Mouse (Mus musculus) ovary, postnatal 10 days (tissue): ENCODE results near the gene Hadhb.

Experiments used
- DNase-seq: peaks from one replicate; pipeline ENCODE4 v3.0.0; 2022; ENCODE audit warnings: low spot score

Gene Hadhb

DNA sequence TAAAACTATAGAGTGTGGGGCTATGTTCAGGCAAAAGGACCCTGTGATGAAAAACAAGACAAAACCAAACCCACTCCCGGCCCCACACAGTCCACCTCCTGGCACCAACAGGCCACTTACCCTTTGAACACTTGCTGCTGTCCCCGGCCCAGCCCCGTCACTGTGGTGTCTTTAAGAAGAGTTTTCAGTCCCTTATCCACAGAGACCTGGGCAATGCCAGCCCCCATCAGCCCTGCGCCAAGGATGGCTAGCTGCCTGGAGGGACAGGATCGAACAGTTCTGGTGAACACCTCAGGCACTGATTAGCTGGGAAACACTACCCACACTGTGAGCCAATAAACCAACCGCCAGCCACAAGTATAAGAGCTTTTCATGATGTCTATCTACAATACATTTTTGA is 26.4 kb upstream of the Hadhb start:
- no peak for DNase-seq

DNA sequence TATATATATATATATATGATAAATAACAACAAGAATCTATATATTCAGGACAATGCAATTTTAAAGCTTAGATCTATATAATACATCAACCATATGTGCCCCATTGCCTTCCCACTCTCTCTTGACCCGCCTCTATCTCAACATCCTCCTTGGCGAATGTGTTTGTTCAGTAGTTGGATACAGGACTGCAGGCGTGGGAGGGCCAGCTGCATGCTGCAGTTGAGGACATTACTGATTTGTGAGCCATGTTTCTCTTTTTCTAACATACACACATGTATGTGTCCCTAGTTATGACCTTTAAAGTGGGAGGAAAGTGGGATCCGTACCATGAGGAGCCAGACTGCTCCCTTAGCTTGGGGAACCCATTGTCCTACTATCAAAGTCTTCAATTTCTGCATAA is 23.8 kb upstream of the Hadhb start:
- DNase-seq: no peak

DNA sequence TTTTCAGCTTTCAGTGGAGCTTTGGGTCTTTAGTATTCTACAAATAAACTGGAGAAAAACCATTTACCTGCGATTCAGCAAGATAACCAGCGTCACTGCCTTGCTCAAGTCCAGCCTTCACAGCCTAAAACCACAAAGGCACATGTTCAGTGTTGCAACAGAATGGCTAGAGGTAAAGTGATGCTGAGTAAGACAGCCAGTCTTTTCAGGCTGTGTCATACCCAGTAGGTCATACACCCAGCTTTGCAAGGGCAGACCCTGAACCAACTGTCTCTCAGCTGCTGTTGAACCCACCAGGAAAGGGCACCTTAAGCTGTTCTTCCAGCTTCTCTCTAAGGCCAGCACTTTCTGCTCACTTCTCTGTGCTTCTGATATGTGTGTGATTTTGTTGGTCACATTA is 22.9 kb upstream of the Hadhb start:
- DNase-seq: no peak

DNA sequence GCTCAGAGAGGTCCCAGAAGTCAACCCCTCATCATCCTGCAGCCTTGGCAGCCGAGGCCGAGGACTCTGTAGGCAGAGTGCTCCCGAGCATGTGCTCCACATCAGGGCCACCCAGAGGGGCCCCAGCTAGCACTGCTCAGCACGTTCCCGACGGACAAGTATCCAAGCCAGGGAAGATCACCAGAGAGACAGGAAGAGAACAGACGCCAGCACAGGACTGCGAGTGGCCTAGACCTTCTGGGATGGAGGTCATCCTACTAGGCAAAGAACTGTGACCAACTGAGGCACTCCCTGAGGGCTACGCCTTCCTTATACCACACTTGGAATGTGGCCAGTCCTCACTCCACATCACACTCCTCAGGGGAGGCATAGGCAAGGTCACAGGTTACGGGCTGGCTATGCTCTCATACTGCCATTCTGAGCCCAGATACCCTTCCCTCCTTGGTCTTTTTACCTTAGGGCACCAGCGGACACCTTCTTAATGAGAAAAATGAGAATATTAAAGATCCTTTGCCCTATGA is 19.3 kb upstream of the Hadhb start:
- DNase-seq: no peak

DNA sequence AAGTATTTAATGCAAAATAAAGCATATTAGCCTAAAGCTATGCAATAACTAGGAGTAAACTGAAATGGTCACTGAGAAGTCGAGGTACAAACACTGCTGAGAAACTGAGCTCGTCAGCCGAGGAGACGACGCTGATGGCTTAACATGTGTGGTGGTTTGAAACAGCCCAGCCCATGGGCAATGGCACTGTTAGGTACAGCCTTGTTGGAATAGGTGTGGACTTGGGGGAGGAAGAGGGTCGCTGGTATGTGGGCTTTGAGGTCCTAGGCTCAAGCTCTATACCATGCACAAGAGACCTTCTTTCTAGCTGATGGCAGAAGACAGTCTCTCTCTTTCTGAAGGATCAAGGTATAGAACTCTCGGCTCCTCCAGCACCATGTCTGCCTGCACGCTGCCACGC is 17.8 kb upstream of the Hadhb start:
- DNase-seq: no peak

DNA sequence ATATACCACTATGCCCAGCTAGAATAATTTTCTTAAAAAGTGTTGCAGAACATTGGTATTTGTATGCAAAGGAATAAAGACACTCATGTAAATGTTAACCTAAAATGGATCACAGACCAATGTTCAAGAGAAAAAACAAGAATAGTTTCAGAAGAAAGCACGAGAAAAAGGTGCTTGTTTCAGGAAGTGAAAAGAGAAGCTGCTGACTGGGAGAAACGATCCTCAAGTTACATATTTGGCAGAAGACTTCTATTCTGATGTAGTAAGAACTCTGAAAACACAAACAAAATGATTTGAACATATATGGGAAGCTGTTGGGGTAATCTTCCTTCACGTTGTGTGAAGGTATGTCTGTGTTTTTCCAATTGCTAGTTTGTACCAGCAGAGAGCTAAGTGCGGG is 16.9 kb upstream of the Hadhb start:
- DNase-seq: no peak

DNA sequence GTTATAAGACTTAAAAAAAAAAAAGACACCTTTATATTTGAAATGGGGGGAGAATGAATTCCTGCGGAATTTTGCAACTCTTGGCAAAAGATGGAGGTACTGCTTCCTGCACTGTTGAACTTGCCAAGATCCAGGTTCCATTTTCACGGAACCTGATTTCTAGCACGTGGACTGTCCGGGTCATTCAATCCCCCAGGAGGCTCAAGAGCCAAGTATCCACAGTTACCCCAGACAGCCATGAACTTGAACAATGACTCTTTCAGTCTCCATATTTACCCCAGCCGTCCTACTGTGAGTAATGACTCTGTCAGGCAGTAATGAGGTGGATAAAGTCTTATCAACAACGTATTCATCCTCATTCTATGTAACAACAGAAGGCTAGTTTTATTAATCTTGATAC is 8.5 kb upstream of the Hadhb start:
- DNase-seq: no peak

DNA sequence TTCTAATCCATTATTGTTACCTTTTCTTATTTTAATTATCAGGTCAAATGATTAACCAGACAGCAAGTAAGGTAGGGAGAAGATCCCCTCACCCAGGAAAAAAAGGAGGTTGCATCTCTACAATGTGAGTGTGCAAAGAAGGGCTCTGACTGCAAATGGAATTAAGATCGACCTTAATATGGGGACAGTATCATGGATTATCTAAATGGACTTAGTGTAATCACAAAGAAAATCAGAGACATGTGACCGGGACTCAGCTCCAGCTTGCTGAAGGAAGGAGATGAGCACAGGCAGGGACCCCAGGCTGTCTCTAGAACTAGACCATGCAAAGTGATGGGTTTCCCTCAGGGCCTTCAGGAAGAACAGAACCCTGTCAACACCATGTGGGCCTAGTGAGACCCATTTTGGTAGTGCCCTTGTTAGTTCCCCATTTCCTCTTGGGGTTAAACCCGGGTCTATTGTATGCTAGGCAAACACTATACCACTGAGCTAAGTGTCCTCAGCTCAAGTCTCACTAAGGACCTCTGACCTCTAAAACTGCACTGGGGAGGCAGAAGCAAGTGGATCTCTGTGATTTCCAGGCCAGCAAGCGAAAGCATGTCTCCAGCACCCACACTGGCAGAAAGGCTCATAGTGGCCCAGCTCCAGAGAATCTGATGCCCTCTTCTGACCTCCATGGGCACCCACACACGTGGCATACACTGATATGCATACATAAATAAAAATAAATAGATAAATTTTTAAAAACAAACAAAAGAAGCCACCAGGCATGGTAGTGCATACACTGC is 6.7 kb upstream of the Hadhb start:
- no peak for DNase-seq

DNA sequence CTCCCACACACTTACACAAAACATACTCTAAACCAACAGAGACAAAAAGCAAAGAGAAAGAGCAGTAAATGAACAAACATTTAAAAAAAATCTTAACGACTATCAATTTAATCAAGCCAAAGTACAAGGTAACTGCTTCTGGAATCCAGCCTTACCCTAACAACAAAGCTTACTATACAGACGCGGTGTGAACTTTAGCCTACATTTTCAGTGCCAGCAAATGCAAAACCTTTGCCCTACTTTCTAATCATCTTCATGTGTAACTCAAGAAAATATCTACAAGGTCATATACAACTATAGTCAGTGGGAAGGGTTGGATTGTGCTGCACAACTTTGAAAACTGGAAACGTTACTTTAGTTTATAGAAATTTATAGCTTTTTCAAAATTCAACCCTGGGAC is 3.0 kb upstream of the Hadhb start:
- no peak for DNase-seq

DNA sequence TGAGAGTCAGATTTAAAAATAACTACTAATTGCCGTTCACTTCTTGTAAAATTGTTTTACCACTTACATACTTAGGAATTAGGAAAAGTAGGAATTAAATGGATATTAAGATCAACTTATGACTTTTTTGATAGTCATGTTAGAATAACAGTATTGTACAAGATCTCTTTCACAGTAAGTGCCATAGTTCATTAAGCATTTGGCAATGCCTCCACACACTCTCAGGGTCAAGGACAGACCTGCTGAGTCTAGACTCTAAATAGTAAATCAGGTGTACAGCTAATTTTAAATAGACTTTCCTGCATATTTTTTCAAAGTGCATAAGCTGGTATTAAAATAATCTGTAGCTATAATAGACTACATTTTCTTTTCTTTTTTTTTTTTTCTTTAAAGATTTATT is 2.6 kb upstream of the Hadhb start:
- no peak for DNase-seq

DNA sequence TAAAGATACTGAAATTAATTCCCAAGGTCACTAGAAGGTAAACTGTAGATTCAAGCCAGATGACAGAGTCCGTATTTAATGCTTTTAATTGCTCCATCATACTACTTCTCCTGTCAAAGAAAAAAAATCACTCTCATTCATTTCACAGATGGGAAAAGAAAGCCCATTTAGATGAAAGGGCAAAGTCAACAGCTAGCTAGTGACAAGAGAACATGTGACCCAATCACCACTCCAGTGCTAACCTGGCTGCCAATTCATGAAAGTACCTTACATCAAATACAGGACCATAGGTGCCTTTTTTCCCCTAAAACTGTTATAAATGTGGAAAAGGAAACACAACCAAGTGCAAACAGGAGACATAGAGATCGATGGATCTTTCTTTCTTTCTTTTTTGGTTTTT is 1.8 kb upstream of the Hadhb start:
- no peak for DNase-seq

DNA sequence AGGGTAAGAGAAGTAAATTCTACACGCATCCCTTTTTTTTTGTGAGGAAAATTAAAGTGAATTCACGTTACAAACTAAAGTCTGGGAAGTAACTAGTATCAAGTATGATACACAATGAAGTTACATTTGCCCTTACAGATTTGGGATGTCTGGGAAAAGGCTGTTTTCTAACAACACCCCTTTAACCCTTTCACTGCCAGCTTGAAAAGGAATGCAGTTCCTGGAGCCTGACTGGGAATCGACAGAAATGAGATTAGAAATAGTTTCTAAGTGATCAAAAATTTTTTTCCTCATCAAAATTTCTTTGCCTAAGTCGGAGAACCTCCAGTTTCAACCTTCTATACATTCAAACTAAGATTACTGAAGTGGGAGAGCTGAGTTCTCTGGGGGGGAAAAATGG is 1.0 kb upstream of the Hadhb start:
- no peak for DNase-seq

DNA sequence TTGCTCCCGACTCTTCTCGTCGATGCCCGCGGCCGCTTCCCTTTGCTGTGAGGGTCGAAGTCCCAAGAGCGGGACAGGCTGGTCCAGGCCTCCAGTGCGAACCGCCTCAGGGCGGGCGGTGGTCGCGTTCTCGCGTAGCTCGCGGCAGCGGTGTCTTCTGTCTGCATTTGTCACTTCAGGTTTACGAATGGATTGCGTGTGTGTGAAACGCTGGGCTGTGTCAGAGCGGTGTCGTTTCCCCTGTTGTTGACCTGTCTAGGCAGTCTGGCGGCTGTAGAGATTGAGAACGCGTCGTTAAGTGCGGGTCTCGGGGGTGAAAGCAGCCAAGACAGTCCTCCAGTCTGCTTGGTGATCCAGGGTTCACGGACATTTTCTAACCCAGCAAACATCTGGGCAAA is 346 bp downstream of the Hadhb start:
- no peak for DNase-seq

DNA sequence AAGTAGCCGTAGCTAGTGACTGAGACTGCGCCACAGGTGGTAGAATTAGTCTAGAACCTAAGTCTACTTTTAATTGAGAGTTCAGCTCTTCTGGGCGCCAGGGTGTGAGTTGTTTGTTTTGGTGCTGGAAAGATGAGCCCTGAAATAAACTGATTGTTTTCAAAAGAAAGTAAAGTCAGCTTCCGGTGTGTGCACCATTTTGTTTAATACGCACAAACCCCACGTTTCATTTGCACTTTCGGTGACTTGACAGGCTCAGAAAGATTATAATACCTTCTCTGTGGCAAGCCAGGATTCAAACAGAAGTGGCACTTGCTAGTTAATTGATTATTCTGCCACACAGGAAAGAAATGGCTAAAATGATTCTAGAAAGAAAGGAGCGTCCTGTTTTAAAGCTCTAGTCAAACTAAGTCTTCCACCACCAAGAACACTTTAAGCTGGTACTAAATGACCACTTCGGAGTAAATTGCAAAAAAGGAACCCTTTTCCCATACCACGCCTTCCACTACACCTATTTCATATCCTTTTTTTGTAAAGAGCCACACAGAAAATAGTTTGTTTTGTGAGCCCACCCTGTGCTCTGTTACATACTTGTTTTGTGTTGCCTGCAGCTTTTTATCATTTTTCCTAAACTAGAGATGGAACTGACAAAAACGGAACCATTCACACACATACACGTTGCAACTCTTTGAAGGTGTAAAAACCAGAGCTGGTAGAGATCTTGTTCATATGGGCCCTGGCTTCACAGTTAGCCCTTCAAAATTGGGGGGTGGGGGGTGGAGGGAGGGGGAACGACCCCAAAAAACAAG is 977 bp downstream of the Hadhb start:
- DNase-seq: no peak

DNA sequence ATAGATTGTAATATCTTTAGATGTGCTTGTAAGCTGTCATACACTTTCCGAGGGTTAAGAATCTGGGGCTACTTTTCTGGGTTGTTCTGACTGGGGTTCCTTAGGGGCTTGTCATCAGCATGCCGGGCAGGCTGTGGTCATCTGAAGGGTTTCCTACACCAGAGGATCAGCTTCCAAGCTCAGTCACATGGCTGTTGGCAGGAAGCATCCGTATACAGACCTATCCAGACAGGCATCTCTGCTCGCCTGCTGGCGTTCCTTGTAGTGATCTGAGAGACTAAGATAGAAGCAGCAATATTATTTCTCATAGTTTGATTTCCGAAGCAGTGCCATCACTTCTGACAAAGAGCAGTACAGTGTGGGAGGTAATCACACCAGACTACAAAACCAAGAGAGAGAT is 4.6 kb downstream of the Hadhb start:
- DNase-seq: no peak

DNA sequence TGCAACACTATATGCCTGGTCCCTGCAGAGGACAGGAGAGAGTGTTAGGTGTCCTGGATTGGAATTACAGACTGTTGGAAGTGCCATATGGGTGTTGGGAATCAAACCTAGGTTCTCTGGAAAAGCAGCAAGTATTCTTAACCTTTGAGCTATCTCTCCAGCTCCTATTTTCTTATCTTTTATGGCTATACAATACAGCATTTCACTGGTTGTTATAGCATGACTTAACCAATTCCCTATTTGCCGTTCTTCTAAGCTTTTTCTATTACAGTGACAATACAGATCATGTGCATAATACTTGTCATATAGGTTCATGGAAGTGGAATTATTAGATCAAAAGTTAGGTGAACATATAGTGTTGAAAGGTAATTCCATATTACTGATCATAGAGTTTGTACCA is 6.8 kb downstream of the Hadhb start:
- no peak for DNase-seq

DNA sequence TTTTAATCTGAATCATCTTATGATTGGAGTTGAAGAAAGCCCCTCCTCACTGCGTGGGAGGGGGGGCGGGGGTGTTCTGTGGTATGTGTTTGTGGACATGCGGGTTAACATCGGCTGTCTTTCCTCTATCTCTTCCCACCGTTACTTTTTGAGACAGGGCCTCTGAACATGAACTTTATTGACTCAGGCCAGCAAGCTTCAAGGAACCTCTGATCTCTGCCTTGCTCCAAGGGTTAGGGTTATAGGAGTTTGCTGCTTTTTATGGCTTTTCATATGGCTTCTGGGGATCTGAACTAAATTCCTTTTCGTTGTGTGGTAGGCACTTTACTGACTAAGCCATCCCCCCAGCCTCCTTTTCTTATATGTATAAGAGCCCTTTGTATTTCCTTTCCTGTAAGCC is 7.3 kb downstream of the Hadhb start:
- no peak for DNase-seq

DNA sequence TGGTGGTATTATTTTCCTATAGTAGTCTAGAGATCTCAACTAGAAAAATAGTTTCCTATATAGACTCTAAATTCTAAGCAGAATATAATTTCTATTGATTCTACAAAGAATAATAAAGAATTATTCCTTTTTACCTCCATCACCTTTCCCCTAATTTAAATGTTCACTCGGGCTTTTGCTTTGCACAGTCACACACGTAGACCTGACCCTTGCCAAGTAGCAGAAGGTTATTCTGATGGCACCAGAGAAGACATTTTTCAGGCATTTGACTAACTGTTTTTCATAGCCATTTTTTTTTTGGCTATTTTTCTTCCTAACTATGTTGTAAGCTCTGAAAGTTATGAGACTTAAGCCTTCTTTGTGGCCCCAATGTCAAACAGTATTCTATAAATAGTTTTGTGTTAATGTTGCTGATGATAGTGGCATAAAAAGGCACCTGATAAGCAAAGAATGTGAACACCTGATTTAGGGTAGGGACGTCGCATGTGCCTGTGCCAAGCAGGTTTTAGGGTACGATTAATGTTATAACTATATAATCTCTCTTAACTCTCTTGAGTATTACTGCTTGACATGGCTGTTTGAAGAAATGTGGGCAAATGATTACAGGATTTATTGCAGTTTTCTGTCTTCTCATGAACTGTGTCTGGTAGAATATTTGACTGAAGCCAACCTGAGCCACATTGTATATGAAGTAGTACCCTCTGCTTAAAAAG is 10.3 kb downstream of the Hadhb start:
- DNase-seq: no peak

DNA sequence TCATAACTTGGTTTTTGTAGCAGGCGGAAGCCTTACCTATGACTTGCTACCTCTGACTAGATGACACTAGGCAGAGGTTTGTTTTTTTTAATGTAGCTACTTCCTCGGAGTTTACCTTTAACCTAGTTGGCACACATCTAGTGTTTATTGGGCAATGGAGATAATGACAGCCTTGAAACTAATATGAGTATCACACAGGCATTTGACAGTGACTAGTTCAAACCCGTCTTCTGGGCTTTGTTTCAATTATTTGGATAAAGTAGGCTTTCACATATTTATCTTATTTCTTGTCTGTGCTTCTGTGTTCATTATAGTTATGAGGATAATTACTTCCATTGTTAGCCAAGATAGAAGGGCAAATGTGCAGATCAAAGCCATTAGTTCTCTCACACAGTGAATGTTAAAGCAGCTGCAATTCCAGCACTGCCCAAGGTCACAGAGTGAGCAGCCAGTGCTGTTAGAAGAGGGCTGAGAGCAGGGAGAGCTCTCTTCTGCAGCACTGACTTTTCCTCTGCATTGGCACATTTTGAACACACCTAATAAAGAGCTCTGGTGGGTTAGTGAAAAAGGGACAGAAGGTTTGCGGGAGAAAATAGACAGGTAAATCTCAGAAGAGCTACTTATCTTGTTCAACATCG is 15.4 kb downstream of the Hadhb start:
- DNase-seq: no peak

DNA sequence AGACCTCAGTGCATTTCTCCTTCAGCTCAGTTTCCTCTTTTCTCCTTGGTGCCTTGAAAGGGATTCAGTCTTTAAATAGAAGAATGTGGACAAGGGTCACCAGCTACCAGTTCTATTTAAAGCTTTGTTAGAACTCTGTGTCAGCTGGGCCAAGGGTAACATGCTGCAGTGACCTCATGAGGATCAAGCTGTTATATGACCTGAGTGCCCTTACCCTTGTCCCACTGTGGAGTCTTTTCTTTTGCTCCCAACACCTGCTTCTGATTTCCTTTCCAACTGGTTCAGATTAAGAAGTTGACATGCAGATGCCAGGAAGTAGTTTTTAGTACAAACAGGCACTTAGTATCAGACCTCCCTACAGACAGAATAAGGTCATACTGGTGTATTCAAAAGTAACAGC is 17.1 kb downstream of the Hadhb start:
- DNase-seq: no peak

DNA sequence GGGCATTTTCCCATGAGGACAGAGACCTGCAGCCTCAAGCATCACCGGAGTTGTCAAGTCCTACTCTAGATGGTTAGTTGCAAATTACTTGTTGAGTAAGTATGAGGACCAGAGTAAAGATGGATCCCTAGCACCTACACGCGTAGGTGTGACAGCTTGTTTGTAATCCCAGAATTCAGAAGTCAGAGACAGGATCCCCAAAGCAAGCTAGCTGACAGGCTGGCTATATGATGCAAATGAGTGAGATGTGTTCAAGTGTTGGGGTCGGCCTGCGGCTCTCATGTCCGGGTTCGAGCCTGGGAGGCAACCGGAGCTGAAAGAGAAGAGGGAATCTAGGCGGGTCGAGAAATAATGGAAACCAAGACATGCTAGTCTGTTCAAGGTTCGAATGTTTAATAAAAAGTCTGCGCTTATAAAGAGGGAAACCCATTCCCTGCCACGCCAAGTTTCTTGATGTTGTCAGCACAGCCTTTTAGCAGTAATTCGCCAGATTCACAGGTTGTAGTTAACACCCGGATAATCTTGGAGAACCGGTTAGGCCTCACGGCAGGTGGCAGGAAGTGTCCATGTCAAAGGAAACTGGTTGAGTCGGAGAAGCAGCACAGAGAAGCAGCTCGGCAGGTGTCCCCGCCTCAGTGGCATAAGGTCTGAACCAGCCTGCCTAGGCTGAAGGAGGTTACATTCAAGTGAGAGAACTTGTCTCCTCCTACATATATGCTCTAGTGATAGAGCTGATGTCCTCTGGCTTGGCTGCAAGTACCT is 18.1 kb downstream of the Hadhb start:
- no peak for DNase-seq

DNA sequence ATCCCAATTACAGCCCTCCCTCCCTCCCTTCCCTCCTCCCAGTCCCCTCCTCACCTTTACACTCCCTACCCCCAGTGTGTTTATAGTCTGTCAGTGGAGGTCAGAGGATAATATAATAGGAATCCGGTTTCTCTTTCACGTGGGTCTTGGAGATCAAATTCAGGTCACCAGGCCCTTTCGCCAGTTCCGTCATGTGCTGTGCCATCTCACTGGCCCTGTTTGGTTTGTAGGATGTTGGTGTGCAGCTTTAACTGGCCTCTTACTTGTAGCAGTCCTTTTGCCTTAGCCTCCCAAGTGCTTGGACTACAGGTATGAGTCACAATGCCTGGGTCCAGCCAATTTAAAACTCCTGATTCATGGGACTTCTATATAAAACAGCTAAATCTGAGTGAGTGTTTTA is 20.8 kb downstream of the Hadhb start:
- no peak for DNase-seq
